Mouse (Mus musculus) ES-Bruce4 (cell line): ENCODE measurements around the gene Rufy1. TPM values are rescaled to one million over a fixed set of nuclear protein-coding genes. Genes with fewer than 3 reads are reported as not detected.

Experiments used
- H3K27ac ChIP-seq: 2 replicates; pipeline ENCODE4 v1.5.1; 2012; ENCODE audit warnings: low read length, inconsistent platforms; ENCODE audit not compliant: insufficient read depth
- H3K27me3 ChIP-seq: 2 replicates; pipeline ENCODE4 v1.6.1; 2012; ENCODE audit warnings: mild to moderate bottlenecking, low read length, inconsistent platforms; ENCODE audit not compliant: control insufficient read depth, poor library complexity, insufficient read depth, severe bottlenecking
- H3K36me3 ChIP-seq: 2 replicates; pipeline ENCODE4 v1.6.1; 2012; ENCODE audit warnings: inconsistent platforms, mild to moderate bottlenecking, low read length, moderate library complexity; ENCODE audit not compliant: control insufficient read depth, poor library complexity, insufficient read depth, severe bottlenecking
- H3K4me1 ChIP-seq: one replicate; pipeline ENCODE4 v1.8.1; 2011; ENCODE audit warnings: low read length; ENCODE audit not compliant: control insufficient read depth, insufficient read depth
- H3K4me3 ChIP-seq: 2 replicates; pipeline ENCODE4 v1.5.1; 2011; ENCODE audit warnings: low read depth, mild to moderate bottlenecking, low read length
- H3K9ac ChIP-seq: 2 replicates; pipeline ENCODE4 v1.6.1; 2012; ENCODE audit warnings: low read depth, mild to moderate bottlenecking, inconsistent platforms; ENCODE audit not compliant: poor library complexity, severe bottlenecking
- H3K9me3 ChIP-seq: replicated peaks from 2 replicates; pipeline ENCODE4 v1.6.1; 2012; ENCODE audit warnings: mild to moderate bottlenecking, low read length, inconsistent platforms; ENCODE audit not compliant: control insufficient read depth, poor library complexity, insufficient read depth, severe bottlenecking
- CTCF ChIP-seq: IDR thresholded peaks from one replicate; pipeline ENCODE4 v1.8.1; 2011; ENCODE audit warnings: low read depth, low read length
- EP300 ChIP-seq: IDR thresholded peaks from 2 replicates; pipeline ENCODE4 v1.6.1; 2011; ENCODE audit warnings: low read depth, low read length; ENCODE audit not compliant: insufficient read depth
- POLR2A ChIP-seq: IDR thresholded peaks from one replicate; pipeline ENCODE4 v1.8.1; 2011; ENCODE audit warnings: low read length; ENCODE audit not compliant: insufficient read depth
- polyA plus RNA-seq: library from polyadenylated mRNA; stranded (reverse); fragments of >200 nt; gene quantifications from 2 replicates; pipeline ENCODE4 v1.2.4, GENCODE M21; 2011; ENCODE audit warnings: low read depth; ENCODE audit not compliant: missing spikeins, insufficient read depth, insufficient read length

Gene Rufy1
- polyA plus RNA-seq, 1 experiment: 13.0 TPM

- H3K27ac ChIP-seq: no peak overlapping the region
- no peaks in the 10 kb centered on the region for H3K4me1 ChIP-seq
- no peaks in the 10 kb centered on the region for H3K36me3 ChIP-seq
- H3K27me3 ChIP-seq: no peaks in the 10 kb centered on the region
- H3K9ac ChIP-seq: no peak overlapping the region
- peak; percentile 84 for TF ChIP-seq CTCF
- no peak for TF ChIP-seq POLR2A
- no peaks in the 10 kb centered on the region for H3K9me3 ChIP-seq
- H3K4me3 ChIP-seq: no peak overlapping the region
Observed at GRCm38 (mm10) chr11:50439857-50440256, 8.9 kb upstream of the Rufy1 start.

GRCm38 (mm10) chr11:50432896-50433295, 2.0 kb upstream of the Rufy1 start:
- no peak overlapping the region for H3K4me3 ChIP-seq
- no peak overlapping the region for H3K27ac ChIP-seq
- H3K36me3 ChIP-seq: no peaks in the 10 kb centered on the region
- H3K9ac ChIP-seq: no peak overlapping the region
- TF ChIP-seq EP300: no peak
- TF ChIP-seq CTCF: no peak
- no peak for TF ChIP-seq POLR2A
- no peaks in the 10 kb centered on the region for H3K4me1 ChIP-seq
- no peaks in the 10 kb centered on the region for H3K9me3 ChIP-seq
- no peaks in the 10 kb centered on the region for H3K27me3 ChIP-seq

- Histone ChIP-seq H3K27me3 (no peaks in the 10 kb centered on the region), H3K36me3 (no peaks in the 10 kb centered on the region), H3K4me3 (no peak overlapping the region), H3K4me1 (no peaks in the 10 kb centered on the region), H3K9me3 (no peaks in the 10 kb centered on the region), H3K27ac (peak overlapping the region; percentile 48; the same call in 1 of the 2 replicates), H3K9ac (peak overlapping the region; percentile 94)
- TF ChIP-seq CTCF (no peak), POLR2A (no peak), EP300 (no peak)
Observed at GRCm38 (mm10) chr11:50432069-50432440, 1.1 kb upstream of the Rufy1 start.

- H3K4me3 ChIP-seq: peak overlapping the region; percentile 88
- TF ChIP-seq EP300: no peak
- TF ChIP-seq CTCF: no peak
Observed at GRCm38 (mm10) chr11:50431134-50432068, 476 bp upstream of the Rufy1 start.

GRCm38 (mm10) chr11:50426056-50426455, 4.9 kb downstream of the Rufy1 start:
- Histone ChIP-seq H3K4me1 (peaks cover 2% of the 10 kb centered on the region), H3K9me3 (no peaks in the 10 kb centered on the region), H3K27me3 (no peaks in the 10 kb centered on the region), H3K27ac (no peak overlapping the region), H3K36me3 (no peaks in the 10 kb centered on the region), H3K4me3 (no peak overlapping the region), H3K9ac (no peak overlapping the region)
- TF ChIP-seq POLR2A (no peak), CTCF (no peak)

More at GRCm38 (mm10) chr11:50431134-50432068, 476 bp upstream of the Rufy1 start:
- Histone ChIP-seq H3K9ac (peak overlapping the region; percentile 94), H3K4me1 (no peaks in the 10 kb centered on the region), H3K27me3 (no peaks in the 10 kb centered on the region), H3K9me3 (no peaks in the 10 kb centered on the region), H3K27ac (peak overlapping the region; percentile 90), H3K36me3 (no peaks in the 10 kb centered on the region)

GRCm38 (mm10) chr11:50421934-50422780, 8.8 kb downstream of the Rufy1 start:
- Histone ChIP-seq H3K27ac (no peak overlapping the region), H3K27me3 (no peaks in the 10 kb centered on the region), H3K9ac (peak overlapping the region; percentile 27; the same call in 1 of the 2 replicates), H3K36me3 (no peaks in the 10 kb centered on the region; the same call in 1 of the 2 replicates), H3K4me3 (peak overlapping the region; percentile 70), H3K9me3 (no peaks in the 10 kb centered on the region), H3K4me1 (peaks cover 2% of the 10 kb centered on the region)
- no peak for TF ChIP-seq CTCF
- TF ChIP-seq POLR2A: peak; percentile 44
